Mouse (Mus musculus) right cerebral cortex, postnatal 14 days (tissue): ENCODE data around the gene Atg7.

ENCODE experiments used
- DNase-seq: peaks from one replicate; pipeline ENCODE4 v3.0.0; 2022

The Atg7 gene

DNA sequence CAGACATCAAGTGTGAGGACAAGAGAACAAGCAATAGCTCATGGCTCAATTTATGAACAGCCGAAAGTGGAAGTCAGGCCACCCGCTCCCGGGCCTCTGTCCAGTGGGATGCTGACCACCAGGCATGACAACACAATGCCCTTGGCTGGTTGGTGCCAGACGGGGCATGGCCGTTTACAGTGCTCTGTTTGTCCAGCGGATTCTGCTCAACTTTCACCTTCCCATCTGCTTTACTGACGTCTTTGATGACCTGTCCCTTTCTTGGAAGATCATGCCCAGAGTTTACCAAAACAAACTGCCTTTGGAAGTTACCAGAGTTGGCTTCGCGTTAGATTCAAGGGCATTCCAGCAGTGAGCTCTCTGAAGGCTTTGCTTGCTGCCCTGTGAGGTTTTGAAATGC, 93.5 kb downstream of the Atg7 start:
- no peak for DNase-seq

DNA sequence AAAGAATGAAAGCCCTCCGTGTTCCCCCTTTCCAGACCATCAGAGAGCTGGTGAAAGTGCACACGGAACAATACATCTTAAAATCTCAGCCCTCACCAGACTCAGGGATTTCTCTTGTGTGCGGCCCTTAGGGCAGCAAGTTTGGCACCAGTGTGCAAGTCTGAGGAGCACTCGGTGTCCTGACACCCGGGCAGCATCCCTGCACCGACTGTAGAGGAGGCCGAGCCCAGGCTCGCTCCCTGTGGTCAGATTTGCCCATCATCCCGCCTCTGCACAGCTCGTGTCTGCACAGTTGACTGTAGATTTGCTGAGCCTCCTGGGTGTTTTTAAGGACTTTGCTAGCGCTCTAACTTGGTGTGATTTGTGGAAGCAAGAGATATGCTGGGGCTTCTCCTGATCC, 94.3 kb downstream of the Atg7 start:
- no peak for DNase-seq

DNA sequence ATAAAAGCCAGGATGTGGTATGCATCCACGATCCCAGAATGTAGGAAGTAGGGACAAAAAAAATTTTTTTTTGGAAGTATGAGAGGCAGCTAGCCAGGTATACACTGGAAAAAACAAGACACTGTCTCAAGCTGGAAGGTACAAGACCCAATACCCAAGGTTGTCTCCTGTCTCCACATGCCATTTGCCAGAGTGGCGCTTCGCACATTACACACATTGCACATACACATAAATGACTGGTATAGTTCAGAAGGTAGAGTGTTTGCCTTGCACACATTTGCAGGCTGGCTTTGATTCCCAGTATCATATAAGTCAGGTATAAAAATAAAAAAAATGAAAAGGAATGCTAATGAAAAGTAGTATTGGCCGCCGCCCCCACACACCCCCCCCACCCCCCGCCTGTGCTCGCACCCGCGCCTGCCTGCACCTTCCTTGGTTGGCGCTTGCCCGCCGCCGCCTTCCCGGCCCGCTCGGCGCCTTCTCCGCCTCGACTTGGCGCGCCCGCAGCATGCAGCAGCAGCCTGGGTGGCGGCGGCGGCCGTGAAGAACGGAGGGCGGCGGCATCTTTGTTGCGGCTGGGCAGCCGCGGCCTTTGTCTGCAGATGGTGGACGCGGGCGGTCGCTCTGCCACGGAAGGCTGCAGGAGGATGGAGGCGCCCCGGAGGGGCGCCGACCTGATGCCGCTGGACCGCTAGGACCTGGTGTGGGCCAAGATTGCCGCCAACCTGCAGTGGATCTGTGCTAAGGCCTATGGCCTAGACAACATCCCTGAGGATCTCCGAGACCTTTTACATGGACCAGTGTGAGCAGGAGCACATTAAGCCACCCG, 95.2 kb downstream of the Atg7 start:
- peak; percentile 50 for DNase-seq

DNA sequence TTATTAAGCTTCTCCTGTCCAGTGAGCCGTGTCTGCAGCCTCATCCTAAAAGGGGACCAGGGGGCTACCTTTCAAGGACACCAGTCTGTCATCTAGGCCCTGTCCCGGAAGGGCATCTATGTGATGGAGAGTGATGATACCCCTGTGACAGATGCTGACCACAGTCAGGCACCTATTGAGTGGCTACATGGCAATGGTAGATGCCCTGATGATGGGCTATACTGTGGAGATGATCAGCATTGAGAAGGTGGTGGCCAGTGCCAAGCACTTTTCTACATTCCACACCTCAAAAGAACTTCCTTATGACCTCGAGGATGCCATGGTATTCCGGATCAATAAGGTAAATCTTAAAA, 95.8 kb downstream of the Atg7 start:
- no peak for DNase-seq

DNA sequence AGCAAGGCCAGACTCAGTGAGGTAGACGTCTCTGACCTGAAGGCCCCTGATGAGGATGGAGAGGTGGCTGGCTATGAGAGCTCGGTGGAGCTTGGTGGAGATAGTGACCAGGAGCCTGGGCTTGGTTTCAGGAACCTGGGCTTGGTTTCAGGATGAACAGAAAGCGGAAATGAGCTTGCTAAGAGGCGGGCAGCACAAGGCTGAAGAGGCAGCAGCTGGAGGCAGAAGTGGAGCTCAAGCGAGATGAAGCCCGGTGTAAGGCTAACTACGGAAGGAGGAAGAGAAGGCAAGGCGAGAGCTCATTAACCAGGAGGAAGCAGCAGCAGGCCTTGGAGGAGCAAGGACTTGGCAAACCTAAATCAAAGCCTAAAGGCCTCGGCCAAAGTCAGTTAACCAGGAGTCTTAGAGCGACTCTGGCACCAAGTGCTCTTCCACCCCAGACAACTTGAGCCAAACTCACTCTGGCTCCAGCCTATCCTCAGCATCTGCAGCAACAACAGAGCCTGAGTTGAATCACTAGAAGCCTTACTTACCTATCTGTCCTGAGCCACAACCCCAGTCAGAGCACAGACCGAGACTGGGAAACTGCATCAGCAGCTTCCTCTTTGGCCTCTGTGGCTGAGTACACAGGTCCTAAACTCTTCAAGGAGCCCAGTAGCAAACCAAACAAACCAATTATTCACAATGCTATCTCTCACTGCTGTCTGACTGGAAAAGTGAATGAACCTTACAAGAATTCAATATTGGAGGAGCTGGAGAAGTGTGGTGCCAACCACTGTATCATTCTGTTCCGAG, 99.5 kb downstream of the Atg7 start:
- DNase-seq, result no peak

DNA sequence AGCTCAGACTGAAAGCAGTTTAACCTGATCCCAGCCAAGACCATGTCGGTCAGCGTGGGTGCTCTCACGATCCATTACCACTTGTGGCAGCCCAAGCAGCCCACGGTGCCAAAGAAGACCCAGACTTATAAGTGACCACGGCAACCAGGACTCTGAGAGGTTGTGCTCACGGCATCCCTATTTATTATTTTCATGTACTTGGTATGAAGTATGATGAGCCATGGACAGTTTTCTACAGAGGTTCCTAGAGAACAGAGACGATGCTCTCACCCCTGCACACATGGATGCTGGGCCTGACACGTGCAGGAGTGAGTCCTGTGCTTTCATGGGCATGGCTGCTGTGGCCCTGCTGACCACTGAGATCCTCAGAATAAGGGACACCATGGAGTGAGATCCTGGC, 100.2 kb downstream of the Atg7 start:
- DNase-seq, result no peak

DNA sequence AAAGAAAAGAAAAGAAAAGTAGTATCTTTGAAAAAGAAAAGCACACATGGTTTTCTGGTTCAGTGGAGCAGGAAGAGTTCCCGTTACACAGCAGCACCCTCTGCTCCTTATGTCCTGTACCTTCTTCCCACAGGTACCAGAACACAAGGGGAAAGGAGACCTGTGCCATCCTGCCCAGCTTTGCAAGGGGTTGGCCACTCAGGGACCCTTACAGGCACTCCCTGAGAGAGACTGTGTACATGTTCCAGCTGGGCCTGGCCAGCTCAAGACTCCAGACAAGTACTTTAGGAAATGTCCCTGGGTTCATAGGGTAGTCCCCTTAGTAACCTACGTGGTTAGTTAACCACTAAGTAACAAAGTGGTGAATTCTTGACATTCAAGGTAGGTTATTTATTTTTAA, 100.9 kb downstream of the Atg7 start:
- no peak for DNase-seq

DNA sequence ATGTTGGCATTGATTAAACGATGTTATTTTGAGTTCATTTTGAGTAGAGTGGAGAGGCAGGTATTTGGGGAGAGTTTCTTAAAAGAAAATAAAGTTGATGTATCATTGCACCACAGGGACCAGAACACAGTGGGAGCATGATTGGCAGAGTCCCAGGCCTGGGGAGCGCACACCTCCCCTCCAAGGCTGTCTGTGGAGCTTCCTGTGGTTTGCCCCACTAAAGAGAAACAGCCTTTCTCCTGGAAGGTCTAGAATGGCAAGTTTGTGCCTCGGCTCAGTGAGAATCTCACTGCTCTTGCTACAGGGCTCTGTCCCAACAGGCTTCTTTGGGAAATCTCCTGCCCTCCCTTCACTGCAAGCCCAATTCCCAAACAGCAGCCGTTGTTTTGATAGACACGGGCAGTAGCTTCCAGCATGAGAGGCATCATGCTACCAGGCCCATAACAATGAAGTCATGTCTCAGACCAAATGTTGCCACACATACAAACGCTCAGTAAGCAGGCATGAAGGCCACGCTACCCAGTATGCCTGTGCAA, 103.6 kb downstream of the Atg7 start:
- no peak for DNase-seq

DNA sequence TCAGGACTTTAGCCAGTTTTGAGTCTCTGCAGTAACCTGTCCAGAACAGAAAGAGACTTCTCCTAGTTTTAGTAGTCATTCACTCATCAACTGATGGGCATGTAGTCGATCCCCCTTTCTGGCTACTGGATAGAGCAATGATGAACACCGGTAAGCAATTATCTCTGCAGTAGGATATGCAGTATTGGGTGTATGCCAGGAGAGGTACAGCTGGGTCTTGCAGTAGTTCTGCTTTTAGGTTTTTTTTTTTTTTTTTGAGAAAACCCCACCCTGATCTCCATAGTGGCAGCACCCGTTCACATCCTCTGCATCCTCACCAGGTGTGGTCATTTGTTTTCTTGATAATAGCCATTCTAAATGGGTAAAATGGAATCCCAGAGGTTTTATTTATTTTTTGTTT, 105.5 kb downstream of the Atg7 start:
- no peak for DNase-seq

DNA sequence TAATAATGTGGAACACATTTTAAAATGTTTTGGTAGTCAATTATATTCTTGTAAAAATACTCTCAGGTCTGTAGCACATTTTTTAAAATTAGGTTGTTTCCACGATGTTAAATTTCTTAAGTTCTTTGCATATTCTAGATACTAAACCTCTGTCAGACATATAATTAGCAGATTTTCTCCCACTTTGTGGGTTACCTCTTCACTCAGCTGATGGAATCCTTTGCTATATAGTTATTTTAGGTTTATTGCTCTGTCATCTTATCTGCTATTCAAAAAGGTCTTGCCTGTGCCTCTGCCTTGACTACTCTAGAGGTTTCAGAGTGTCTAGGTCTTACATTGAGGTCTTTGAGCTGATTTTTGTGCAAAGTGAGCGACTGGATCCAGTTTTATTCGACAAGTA, 106.0 kb downstream of the Atg7 start:
- DNase-seq, result no peak

DNA sequence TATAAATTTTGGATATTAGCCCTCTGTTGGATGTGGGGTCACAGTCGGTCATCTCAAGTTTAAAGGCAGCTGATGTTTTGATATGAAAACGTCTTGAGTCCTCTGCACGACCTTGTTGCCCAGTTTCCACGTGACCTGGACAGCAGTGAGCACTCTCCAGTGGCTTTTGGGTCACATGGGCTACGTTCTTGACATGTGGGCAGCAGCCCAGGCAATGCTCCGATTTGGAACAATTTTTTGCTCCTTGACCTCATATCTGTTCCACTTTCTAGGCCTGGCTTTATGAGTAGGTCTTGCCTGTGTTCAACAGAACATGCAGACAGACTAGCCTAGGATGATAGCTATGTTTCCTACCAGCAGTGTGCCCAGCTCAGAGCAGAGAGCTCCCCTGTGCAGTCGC, 115.9 kb downstream of the Atg7 start:
- DNase-seq, result no peak

DNA sequence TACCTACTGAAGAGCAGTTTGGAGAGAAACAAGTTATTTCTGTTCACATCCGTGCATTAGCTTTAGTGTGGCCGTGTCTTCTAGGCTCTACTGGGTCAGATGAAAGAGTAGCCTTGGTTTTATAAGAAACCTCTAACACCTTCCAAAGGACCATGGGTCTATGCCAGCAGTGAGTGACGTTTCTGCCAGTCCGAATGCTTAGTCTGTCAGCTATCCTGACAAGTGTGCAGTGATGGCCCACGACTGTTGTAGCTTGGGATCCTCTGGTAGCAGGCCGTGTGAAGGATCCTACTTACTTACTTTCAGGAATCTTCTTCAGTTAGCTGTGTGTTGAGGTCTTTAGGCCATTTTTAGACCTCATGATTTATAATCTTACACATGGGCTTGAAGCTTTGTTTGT, 123.4 kb downstream of the Atg7 start:
- DNase-seq, result no peak

DNA sequence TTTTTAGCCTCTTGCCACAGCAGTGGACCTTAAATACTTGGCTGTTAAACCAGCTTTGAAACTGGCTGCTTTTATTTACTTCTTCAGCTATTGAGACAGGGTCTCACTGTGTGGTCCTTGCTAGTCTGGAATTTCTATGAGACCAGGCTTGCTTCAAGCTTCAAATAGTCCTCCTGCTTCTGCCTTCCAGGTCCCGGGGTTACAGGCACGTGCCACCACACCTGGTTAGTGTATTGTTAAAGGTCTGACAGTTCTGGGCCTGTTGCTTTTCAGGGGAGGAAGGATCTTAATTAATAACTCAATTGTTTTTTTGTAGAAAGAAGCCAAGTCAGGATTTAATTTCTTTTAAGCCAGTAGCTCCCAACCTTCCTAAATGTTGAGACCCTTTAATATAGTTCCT, 124.8 kb downstream of the Atg7 start:
- DNase-seq, result no peak

DNA sequence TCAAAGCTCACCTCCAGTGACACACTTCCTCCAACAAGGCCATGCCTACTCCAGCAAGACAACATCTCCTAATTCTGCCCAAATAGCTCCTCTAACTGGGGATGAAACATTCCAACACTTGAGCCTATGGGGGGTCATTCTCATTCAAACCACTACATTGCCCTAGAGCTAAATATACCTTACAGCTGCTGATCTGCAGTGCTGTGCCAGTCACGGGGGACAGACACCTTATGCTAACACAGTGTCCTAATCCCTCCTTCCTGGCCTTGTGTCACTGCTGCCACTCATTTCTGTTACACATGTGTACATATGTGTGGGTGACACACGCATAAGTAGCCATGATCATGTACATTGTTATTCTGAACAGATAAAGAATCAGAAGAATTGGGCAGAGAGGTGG, 127.4 kb downstream of the Atg7 start:
- DNase-seq, result no peak

DNA sequence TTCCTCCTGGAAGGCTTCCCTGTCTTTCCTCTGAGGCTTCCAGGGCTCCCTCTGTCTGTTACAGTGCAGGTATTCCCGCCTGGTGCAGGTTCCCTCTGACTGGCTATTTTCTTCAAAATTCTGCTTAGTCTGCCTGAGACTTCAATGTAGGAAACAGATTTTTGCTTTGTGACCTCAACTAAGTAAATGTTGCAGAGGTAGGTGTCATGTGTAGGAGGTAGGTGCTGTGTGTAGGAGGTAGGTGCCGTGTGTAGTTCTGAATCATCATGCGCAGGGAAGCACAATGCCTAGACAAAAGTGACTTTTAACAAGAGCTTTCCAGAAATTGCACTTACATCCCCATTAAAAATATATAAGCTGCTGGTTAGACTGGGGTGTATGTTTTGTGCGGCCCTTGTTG, 128.6 kb downstream of the Atg7 start:
- no peak for DNase-seq

DNA sequence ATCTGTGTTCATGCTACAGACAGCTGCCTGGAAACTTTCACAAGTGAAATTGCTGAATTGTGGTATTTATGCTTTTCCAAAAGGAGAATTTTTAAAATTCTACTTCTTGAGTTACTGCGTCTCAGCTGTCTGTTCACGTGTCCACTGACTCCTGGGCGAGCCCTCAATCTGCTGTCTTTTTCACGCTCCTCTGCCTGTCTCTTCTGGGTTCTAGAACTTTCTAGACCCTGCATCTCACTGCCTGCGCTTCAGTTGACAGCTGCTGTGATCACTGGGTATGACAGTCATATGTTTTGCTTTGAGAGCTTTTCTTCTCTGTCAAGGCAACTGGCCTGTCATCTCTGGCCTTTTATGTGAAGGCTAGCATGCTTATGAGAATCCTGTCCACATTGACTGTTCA, 132.3 kb downstream of the Atg7 start:
- DNase-seq, result no peak

DNA sequence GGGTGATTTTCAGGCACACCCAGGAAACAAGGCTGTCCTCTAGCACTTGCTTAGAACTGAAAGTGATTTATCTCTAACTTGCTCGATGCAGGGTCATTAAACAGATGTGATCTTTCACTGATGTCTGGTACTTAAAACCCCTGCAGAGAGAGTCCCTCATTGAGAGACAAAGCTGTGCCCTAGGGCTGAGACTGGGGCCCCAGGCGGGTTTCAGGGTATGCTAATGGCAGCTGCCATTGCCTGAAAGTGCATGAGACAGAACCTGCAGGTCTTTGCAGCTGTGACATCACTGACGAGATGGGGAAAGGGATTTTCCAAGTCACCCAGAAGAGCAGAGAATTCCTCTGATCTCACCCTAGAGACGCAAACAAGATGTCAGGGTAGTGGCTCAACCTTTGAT, 135.0 kb downstream of the Atg7 start:
- no peak for DNase-seq

DNA sequence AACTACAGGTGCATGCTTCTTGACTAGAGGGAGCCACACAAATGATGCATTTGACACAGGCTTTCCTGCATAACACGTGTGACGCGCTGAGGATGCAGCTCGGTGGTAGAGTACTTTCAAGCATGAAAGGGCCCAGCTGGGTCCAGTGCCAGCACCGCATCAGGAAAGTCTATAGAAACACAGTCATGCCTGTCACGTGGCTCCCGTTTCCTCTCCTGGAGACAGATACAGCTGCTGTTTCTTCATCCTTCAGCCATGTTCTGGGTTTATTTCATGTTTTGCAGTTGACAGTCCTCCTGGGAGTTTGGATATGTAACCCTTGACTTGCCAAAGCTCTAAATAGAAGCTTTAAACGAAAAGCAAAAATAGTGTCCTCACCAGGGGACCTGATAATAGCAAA, 135.8 kb downstream of the Atg7 start:
- DNase-seq, result no peak

DNA sequence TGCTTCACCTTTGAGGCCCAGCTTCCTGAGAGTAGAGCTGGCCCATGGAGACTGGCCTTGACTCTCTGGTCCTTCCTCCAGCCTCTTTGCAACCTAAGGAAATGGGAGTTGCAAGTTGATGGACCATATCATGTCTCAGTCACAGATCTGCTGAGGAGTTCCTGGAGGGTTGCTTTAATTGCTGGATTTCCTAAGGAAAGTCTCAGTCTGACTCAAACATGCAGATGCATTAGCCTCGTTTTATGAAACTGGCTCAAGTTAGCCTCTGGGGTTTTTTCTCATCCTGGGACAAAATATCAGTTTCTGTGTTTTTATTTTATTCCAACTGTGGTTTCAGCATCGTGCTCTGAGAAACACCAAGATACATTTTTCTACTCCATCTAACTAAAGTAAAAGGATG, 137.7 kb downstream of the Atg7 start:
- no peak for DNase-seq

DNA sequence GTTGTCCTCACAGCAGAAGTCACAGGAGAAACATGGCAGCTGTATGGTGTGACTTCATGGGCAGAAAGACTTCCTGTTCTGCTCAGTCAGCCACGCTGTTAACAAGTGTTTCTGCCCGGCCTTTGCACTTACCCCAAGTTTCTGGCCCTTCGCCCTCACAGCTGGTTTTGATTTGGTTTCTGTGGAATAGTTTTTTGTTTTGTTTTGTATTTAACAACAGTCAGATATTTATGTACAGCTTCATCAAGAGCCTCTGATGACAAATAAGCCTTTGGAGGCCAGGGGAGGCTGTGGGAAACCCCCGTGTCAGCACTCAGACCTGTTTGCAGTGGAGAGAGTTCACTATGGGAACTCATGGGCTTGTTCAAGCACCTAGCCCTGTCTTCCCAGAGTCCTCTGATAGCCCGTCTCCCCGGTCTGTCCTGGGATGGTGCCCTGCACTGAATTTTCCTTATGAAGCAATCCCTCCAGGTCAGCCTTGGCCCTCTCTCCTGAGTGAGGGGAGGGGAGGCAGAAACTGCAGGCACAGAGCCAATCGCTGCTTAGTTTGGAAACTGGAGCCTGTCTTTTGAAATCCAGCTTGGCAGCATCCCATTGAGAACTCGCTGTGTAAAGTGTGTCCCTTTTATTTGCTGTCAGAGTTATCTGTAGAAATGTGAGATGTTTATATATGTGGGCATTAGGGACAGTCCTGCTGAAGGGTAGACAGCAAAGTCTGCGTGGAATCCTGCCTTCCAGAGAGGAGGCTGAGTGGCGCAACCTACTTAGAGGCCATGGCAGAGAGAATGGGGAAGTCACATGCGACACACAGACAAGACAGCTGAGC, 138.7 kb downstream of the Atg7 start:
- DNase-seq, result peak; percentile 43

DNA sequence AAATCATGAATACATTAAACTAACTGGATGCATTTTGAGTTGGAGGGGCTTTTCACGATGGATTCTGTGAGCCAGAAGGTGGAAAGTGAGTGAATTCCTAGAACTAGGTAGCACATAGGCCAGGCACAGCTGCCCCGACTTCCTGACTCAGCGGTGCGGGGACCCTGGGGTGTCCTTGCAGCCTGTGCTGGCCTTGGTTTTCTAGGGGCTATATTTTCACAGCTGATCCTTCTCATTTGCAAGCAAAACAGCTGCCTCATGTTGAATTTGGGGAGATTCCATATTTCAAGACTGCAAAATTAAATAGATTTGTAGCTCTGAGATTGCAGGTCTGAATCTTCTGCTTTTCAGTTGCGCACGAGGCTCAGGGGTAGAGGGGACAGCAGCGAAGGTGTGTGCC, 139.6 kb downstream of the Atg7 start:
- no peak for DNase-seq

DNA sequence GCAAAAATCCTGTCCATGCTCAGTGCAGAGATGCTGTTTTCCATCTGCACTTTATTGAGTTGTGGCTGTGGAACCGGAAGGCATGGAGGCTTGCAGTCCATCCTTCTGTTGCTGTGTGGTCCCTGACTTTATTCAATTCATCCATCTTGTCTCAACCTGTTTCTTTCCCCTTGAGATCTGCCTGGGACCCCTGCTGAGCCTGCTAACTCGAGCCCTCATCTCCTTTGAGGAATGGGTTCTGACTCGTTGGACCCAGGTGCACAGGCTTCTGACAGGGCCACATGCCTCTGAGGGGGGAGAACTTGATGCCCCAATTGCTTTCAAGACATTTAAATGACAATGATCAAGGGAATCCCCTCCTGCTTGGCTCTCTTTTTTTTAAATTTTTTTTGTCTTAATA, 143.6 kb downstream of the Atg7 start:
- DNase-seq, result no peak

DNA sequence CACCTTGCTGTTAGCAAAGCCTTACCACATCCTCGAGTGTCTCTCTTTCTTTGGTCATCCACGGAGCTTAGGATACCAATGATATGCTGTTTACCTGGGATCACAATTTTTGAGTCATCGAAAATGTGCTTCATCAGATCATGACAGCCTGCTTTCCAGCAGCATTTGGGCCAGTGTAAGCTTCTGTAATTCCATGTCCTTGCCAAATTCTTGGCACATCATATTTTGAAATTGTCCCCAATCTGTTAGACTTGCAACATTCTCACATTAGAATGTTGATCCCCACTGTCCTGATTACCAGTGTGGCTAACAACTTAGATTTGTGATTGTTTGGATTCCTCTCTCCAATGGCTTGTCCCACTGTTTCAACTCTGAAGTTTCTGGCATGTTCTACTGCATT, 144.7 kb downstream of the Atg7 start:
- no peak for DNase-seq

DNA sequence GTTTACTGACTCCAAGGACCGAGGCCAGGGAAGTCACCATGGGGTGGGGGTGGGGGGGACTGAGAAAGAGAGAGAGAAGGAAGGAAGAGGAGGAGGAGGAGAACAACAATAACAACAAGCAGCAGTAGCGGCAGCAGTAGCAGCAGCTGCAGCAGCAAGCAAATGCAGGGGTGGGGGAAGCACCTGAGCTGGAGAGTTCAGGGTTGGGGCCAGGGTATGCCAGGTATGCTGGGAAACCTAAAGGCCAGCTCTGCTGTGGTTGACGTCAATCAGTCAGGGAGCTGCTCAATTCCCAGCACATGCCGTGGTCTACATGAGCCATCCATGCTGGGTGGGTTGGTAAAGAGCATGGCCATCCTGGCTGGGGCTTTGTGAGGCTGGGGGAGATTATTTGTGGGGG, 145.8 kb downstream of the Atg7 start:
- no peak for DNase-seq
